Mouse (Mus musculus): ENCODE results near the gene Mymx.

DNA sequence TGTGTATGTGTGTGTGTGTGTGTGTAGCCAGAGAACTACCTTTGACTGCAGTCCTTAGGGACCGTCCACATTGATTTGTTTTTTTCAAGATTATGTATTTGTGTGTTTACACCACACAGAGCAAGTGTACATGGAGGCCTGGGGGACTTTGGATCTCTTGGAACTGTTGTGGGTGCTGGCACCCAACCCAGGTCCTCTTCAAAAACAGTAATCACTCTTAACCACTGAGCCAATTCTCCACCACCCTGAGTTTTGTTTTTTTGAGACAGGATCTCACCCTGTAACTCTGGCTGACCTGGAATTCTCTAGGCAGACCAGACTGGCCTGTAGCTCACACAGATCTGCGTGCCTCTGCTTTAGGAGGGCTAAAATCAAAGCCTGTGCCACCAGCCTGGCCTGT lies 3.5 kb downstream of the Mymx start:
- TF ChIP-seq CTCF (IDR thresholded peaks at IDR 0.05) (no peak), EP300 (IDR thresholded peaks at IDR 0.05) (no peak)

All from lung, postnatal 0 days (tissue).